Mouse (Mus musculus) megakaryocyte, embryonic 14.5 days (primary cell): ENCODE data around the gene Parp1.

Source experiments
- FLI1 ChIP-seq: IDR thresholded peaks from 2 replicates; pipeline ENCODE4 v1.6.1; 2012; ENCODE audit warnings: low read length, inconsistent platforms, mixed read lengths
- GATA1 ChIP-seq: IDR thresholded peaks from 3 replicates; pipeline ENCODE4 v1.6.1; 2012; ENCODE audit warnings: mixed read lengths, low read length, inconsistent platforms, borderline replicate concordance

- no peak for TF ChIP-seq GATA1
- no peak for TF ChIP-seq FLI1
These were observed 25.9 kb upstream of the Parp1 start for GRCm38 (mm10) chr1:180542712-180543371.
